Mouse (Mus musculus) myocyte (in vitro differentiated cells): ENCODE measurements around the gene Kpna3. TPM values are rescaled to one million over a fixed set of nuclear protein-coding genes. Genes with fewer than 3 reads are reported as not detected.
"Not testable (repeated sequence)": the region's sequence is repeated elsewhere in the genome, so short reads cannot be mapped to it uniquely, and the experiment has no call there.

Source experiments
- H3K27me3 ChIP-seq: one replicate; pipeline ENCODE4 v1.6.1; 2011; ENCODE audit not compliant: control insufficient read depth, insufficient read depth, insufficient read length
- H3K36me3 ChIP-seq: one replicate; pipeline ENCODE4 v1.6.1; 2011; ENCODE audit not compliant: control insufficient read depth, insufficient read depth
- H3K4me2 ChIP-seq: one replicate; pipeline ENCODE4 v1.6.1; 2011; ENCODE audit warnings: low read depth, control low read depth
- H3K4me3 ChIP-seq: one replicate; pipeline ENCODE4 v1.5.1; 2011; ENCODE audit warnings: mild to moderate bottlenecking, control low read depth, moderate library complexity
- H3K79me2 ChIP-seq: one replicate; pipeline ENCODE4 v1.6.1; 2011; ENCODE audit not compliant: control insufficient read depth, insufficient read depth
- H3ac ChIP-seq: one replicate; pipeline ENCODE4 v1.6.1; 2011; ENCODE audit not compliant: control insufficient read depth, insufficient read length
- CEBPB ChIP-seq: IDR thresholded peaks from 2 replicates; pipeline ENCODE4 v1.6.1; 2011; ENCODE audit warnings: mild to moderate bottlenecking, moderate library complexity; ENCODE audit not compliant: poor library complexity, insufficient read depth, severe bottlenecking
- E2F4 ChIP-seq: IDR thresholded peaks from one replicate; pipeline ENCODE4 v1.6.1; 2011; ENCODE audit warnings: mild to moderate bottlenecking, control low read depth, moderate library complexity; ENCODE audit not compliant: insufficient read depth
- MAX ChIP-seq: IDR thresholded peaks from one replicate; pipeline ENCODE4 v1.6.1; 2011; ENCODE audit warnings: low read depth, mild to moderate bottlenecking, control low read depth
- MYOD1 ChIP-seq, 3 experiments: IDR thresholded peaks; one replicate each; pipeline ENCODE4 v1.6.1; 2011; ENCODE audit warnings: control low read depth in 2 of 3, low read depth in 2 of 3, mild to moderate bottlenecking in 2 of 3, moderate library complexity in 1 of 3; ENCODE audit not compliant: insufficient read length in 2 of 3, control insufficient read depth in 1 of 3
- MYOG ChIP-seq, 3 experiments: IDR thresholded peaks; one replicate each; pipeline ENCODE4 v1.6.1; 2011; ENCODE audit warnings: control low read depth in 2 of 3, low read depth in 2 of 3, mild to moderate bottlenecking in 2 of 3; ENCODE audit not compliant: insufficient read length in 2 of 3, control insufficient read depth in 1 of 3, insufficient read depth in 1 of 3
- POLR2A ChIP-seq: IDR thresholded peaks from one replicate; pipeline ENCODE4 v1.6.1; 2011; ENCODE audit warnings: low read depth, mild to moderate bottlenecking, control low read depth, moderate library complexity; ENCODE audit not compliant: insufficient read length
- POLR2AphosphoS2 ChIP-seq: IDR thresholded peaks from one replicate; pipeline ENCODE4 v1.6.1; 2011; ENCODE audit warnings: low read depth, control low read depth; ENCODE audit not compliant: insufficient read length
- REST ChIP-seq: IDR thresholded peaks from one replicate; pipeline ENCODE4 v1.6.1; 2011; ENCODE audit warnings: mild to moderate bottlenecking, control low read depth, moderate library complexity; ENCODE audit not compliant: insufficient read depth, insufficient read length
- SRF ChIP-seq: IDR thresholded peaks from one replicate; pipeline ENCODE4 v1.6.1; 2011; ENCODE audit warnings: low read depth; ENCODE audit not compliant: control insufficient read depth, insufficient read length
- TCF12 ChIP-seq: IDR thresholded peaks from one replicate; pipeline ENCODE4 v1.6.1; 2011; ENCODE audit warnings: mild to moderate bottlenecking, control low read depth; ENCODE audit not compliant: poor library complexity, insufficient read depth, severe bottlenecking
- TCF3 ChIP-seq: IDR thresholded peaks from one replicate; pipeline ENCODE4 v1.6.1; 2011; ENCODE audit warnings: low read depth, control low read depth; ENCODE audit not compliant: insufficient read length
- USF1 ChIP-seq: IDR thresholded peaks from one replicate; pipeline ENCODE4 v1.6.1; 2011; ENCODE audit warnings: low read depth, mild to moderate bottlenecking, control low read depth, moderate library complexity
- polyA plus RNA-seq: library from polyadenylated mRNA; unstranded; fragments of >200 nt; fragmentation: generic; extraction: Trizol; gene quantifications from one replicate; pipeline ENCODE4 v1.2.1, GENCODE M21; 2012; ENCODE audit warnings: missing spikeins

Kpna3 gene
- polyA plus RNA-seq, 1 experiment: 13.7 TPM

- H3ac ChIP-seq: no peak overlapping the region
- peak overlapping the region; percentile 74 for H3K4me2 ChIP-seq
- no peak for TF ChIP-seq REST
- no peak for TF ChIP-seq CEBPB
- TF ChIP-seq TCF3: no peak
- TF ChIP-seq POLR2A: no peak
- TF ChIP-seq MAX: no peak
- TF ChIP-seq E2F4: no peak
- TF ChIP-seq SRF: no peak
- no peak for TF ChIP-seq POLR2AphosphoS2
- TF ChIP-seq MYOD1 (IDR thresholded peaks at IDR 0.05; ENCODE audit: control insufficient read depth in 1 of 3, insufficient read length in 2 of 3, low read depth in 2 of 3): no peak
- TF ChIP-seq MYOG (IDR thresholded peaks at IDR 0.05; ENCODE audit: control insufficient read depth in 1 of 3, insufficient read depth in 1 of 3, insufficient read length in 2 of 3, low read depth in 2 of 3): no peak
- no peak for TF ChIP-seq TCF12
- TF ChIP-seq USF1: no peak
- H3K4me3 ChIP-seq: no peak overlapping the region
- H3K27me3 ChIP-seq: no peaks in the 10 kb centered on the region
- H3K79me2 ChIP-seq: no peaks in the 10 kb centered on the region
- H3K36me3 ChIP-seq: no peaks in the 10 kb centered on the region
Observed at GRCm38 (mm10) chr14:61330591-61330990, 109.1 kb downstream of the Kpna3 start.

DNA sequence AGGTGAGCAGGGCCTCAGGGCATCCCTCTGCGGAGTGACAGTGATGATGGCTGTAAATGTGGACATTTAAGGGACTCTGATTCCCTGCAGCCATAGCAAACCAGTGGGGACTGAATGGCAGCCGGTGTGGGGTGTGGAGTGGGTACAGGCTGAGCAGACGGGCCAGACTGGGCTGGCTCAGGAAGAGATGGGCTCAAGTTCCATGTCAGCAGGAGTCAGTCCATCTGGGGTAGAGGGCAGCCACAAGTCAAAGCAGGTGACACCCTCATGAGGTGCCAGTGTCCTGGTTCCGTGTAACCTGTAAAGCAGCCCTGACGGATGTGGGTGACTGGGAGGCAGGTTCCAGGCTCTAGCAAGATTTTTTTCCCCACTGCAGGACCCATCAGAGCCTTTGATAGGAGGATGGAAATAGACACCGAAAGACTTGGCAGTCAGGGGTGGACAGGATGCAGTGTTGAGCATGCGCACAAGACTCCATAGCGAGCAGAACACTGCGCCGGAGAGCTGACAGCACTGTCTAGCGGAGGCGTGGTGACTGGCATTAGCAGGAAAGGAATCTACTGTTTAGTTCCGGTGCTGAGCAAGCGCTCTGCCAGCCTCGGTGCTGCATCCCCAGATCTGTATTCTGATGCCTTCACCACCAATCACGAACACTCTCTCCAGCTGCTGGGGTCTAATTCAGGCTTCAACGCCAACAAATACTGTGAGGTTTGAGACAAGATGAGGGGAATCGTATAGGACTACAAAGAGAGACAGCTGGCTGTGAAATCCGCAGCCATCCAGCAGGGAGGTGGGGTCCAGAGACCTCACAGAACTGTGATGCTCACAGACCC lies 111.8 kb downstream of the Kpna3 start:
- no peaks in the 10 kb centered on the region for H3K79me2 ChIP-seq
- TF ChIP-seq POLR2A (no peak), POLR2AphosphoS2 (no peak), SRF (no peak), TCF12 (no peak)
- peak overlapping the region; percentile 56 for H3K4me2 ChIP-seq
- H3K36me3 ChIP-seq: no peaks in the 10 kb centered on the region
- H3ac ChIP-seq: no peak overlapping the region
- no peak overlapping the region for H3K4me3 ChIP-seq
- H3K27me3 ChIP-seq: no peaks in the 10 kb centered on the region

DNA sequence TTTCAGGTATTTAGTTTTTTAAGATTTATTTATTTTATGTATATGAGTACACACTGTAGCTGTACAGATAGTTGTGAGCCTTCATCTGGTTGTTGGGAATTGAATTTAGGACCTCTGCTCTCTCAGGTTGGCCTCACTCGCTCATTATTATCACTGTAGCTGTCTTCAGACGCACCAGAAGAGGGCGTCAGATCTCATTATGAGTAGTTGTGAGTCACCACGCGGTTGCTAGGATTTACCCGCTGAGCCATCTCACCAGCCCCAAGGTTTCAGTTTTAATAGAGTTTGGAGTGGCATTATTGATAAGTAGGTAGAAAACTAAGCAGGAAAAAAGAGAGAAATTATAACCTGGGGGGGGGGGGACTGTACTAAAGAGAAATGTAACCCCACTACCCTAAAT lies 112.7 kb downstream of the Kpna3 start:
- H3K27me3 ChIP-seq, H3K36me3 ChIP-seq, H3K79me2 ChIP-seq, H3ac ChIP-seq, H3K4me3 ChIP-seq: not testable (repeated sequence)
- peak overlapping the region; percentile 51 for H3K4me2 ChIP-seq

DNA sequence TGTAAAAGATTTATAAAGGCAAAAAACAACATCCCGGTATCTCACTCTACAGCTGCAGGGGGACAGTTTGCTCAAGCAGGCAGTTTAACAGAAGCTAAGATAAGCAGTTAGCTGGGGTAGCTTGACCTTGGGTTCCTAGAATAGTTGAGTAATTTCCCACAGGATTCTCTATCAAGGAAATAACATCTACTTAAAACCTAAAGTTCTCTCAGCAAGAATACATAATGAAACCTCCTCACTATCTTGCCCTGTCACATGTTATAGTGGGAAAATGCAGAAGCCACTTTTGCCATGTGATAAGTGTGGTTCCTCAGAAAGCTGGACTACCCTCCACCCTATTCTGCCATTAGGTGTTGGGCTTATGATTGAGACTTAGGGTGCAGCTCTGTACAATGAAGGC lies 116.9 kb downstream of the Kpna3 start:
- Histone ChIP-seq H3ac (no peak overlapping the region), H3K27me3 (no peaks in the 10 kb centered on the region), H3K36me3 (no peaks in the 10 kb centered on the region), H3K4me2 (no peak overlapping the region), H3K79me2 (no peaks in the 10 kb centered on the region), H3K4me3 (no peak overlapping the region)
- no peak for TF ChIP-seq POLR2AphosphoS2
- TF ChIP-seq TCF12: no peak
- no peak for TF ChIP-seq REST
- TF ChIP-seq SRF: no peak
- TF ChIP-seq MYOD1 (IDR thresholded peaks at IDR 0.05; ENCODE audit: control insufficient read depth in 1 of 3, insufficient read length in 2 of 3, low read depth in 2 of 3): no peak
- no peak for TF ChIP-seq MAX
- TF ChIP-seq TCF3: no peak
- no peak for TF ChIP-seq MYOG (IDR thresholded peaks at IDR 0.05; ENCODE audit: control insufficient read depth in 1 of 3, insufficient read depth in 1 of 3, insufficient read length in 2 of 3, low read depth in 2 of 3)
- no peak for TF ChIP-seq USF1
- no peak for TF ChIP-seq CEBPB
- TF ChIP-seq POLR2A: no peak
- no peak for TF ChIP-seq E2F4

GRCm38 (mm10) chr14:61321200-61321599 lies 118.5 kb downstream of the Kpna3 start:
- no peaks in the 10 kb centered on the region for H3K79me2 ChIP-seq
- no peaks in the 10 kb centered on the region for H3K36me3 ChIP-seq
- H3ac ChIP-seq: no peak overlapping the region
- TF ChIP-seq MAX (no peak), SRF (no peak)
- no peaks in the 10 kb centered on the region for H3K27me3 ChIP-seq
- H3K4me3 ChIP-seq: no peak overlapping the region
- no peak overlapping the region for H3K4me2 ChIP-seq
